In genomic region chr8:114715318-114716070, GRCm38 (mm10) we compare ENCODE assay signal across 7 mouse cellular contexts.
DNase-seq lines count a peak whose midpoint lies in the region; ATAC-seq and TF ChIP-seq lines count a peak whose summit lies in the region.

No protein-coding gene starts in this region.

- no peaks in the 10 kb centered on the region for H3K4me1 ChIP-seq in intestine, postnatal 0 days (replicated peaks; ENCODE audit: control insufficient read depth, insufficient read depth, low read length)
- no peaks in the 10 kb centered on the region for H3K4me1 ChIP-seq in intestine, embryonic 16.5 days (ENCODE audit: control insufficient read depth, insufficient read depth, low read length)

- no peak for ATAC-seq in intestine, postnatal 0 days
- ATAC-seq in intestine, embryonic 16.5 days: no peak

- H3K9ac ChIP-seq in intestine, postnatal 0 days (ENCODE audit: low read depth, low read length): no peak overlapping the region
- H3K9ac ChIP-seq in intestine, embryonic 16.5 days (ENCODE audit: low read depth, low read length): no peak overlapping the region

- no peak overlapping the region for H3K4me2 ChIP-seq in intestine, postnatal 0 days (replicated peaks; ENCODE audit: low read depth)
- H3K4me2 ChIP-seq in intestine, embryonic 16.5 days (ENCODE audit: low read depth, low read length): no peak overlapping the region

- no peaks in the 10 kb centered on the region for H3K27me3 ChIP-seq in intestine, postnatal 0 days (replicated peaks; ENCODE audit: control insufficient read depth, insufficient read depth, low read length)
- H3K27me3 ChIP-seq in intestine, embryonic 16.5 days (replicated peaks; ENCODE audit: control insufficient read depth, insufficient read depth, low read length): no peaks in the 10 kb centered on the region

- DNase-seq in A20 (ENCODE audit: low read depth, low spot score) (peak; percentile 53), ES-CJ7 (ENCODE audit: low read depth, low spot score) (peak; percentile 14)
- DNase-seq in heart, postnatal 4 days: peak; percentile 32
- DNase-seq in spleen, postnatal 4 days (ENCODE audit: low spot score in 2 of 2): no peak
- DNase-seq in frontal cortex, postnatal 14 days (ENCODE audit: low spot score in 2 of 2): no peak

- H3K36me3 ChIP-seq in intestine, postnatal 0 days (ENCODE audit: control insufficient read depth, insufficient read depth): no peaks in the 10 kb centered on the region
- H3K36me3 ChIP-seq in intestine, embryonic 16.5 days (ENCODE audit: control insufficient read depth, insufficient read depth, low read length): no peaks in the 10 kb centered on the region

- H3K9me3 ChIP-seq in intestine, postnatal 0 days (ENCODE audit: control insufficient read depth): no peaks in the 10 kb centered on the region
- no peaks in the 10 kb centered on the region for H3K9me3 ChIP-seq in intestine, embryonic 16.5 days (ENCODE audit: control insufficient read depth, low read length)

- no peak overlapping the region for H3K27ac ChIP-seq in intestine, postnatal 0 days (ENCODE audit: low read depth, low read length)
- no peak overlapping the region for H3K27ac ChIP-seq in intestine, embryonic 16.5 days (ENCODE audit: low read length)

- peak; percentile 64 for TF ChIP-seq CTCF in intestine, postnatal 0 days (IDR thresholded peaks at IDR 0.05; ENCODE audit: low read depth)

- no peak overlapping the region for H3K4me3 ChIP-seq in intestine, postnatal 0 days (ENCODE audit: low read depth, low read length)
- no peak overlapping the region for H3K4me3 ChIP-seq in intestine, embryonic 16.5 days (ENCODE audit: low read length)

- WGBS in intestine, postnatal 0 days: 72% methylated on average over 13 of the region's 13 CpGs
- 68% methylated on average over 13 of the region's 13 CpGs for WGBS in intestine, embryonic 16.5 days

Comparison
In these comparisons a context has a peak if more than half of its experiments do, and no peak if none do; other contexts are left out.
1. DNase-seq: peak in A20 (single experiment), ES-CJ7 (single experiment) and heart, postnatal 4 days (single experiment); none in spleen, postnatal 4 days (0 of 2) and frontal cortex, postnatal 14 days (0 of 2).